Mouse (Mus musculus): ENCODE data around the gene Adamts4. TPM values are rescaled to one million over a fixed set of nuclear protein-coding genes. Genes with fewer than 3 reads are reported as not detected.
A peak's percentile ranks its signal among the peaks of the same experiment; 100 is the strongest.

Adamts4 gene
- polyA plus RNA-seq, 1 experiment = not detected

- 89% methylated on average over 18 of the region's 18 CpGs for WGBS
- H3K4me1 ChIP-seq (ENCODE audit: control insufficient read depth, insufficient read depth, low read length) = peaks cover 16% of the 10 kb centered on the region
- H3K27ac ChIP-seq (ENCODE audit: insufficient read depth, low read depth, low read length) = no peak overlapping the region
- TF ChIP-seq CTCF (IDR thresholded peaks at IDR 0.05; ENCODE audit: insufficient read depth, low read depth, low read length) (no peak), POLR2A (IDR thresholded peaks at IDR 0.05; ENCODE audit: insufficient read depth, low read depth, low read length) (no peak)
- H3K4me3 ChIP-seq (ENCODE audit: insufficient read depth, low read depth, low read length) = no peak overlapping the region
Observed at GRCm38 (mm10) chr1:171216241-171216955, 33.8 kb upstream of the Adamts4 start.

DNA sequence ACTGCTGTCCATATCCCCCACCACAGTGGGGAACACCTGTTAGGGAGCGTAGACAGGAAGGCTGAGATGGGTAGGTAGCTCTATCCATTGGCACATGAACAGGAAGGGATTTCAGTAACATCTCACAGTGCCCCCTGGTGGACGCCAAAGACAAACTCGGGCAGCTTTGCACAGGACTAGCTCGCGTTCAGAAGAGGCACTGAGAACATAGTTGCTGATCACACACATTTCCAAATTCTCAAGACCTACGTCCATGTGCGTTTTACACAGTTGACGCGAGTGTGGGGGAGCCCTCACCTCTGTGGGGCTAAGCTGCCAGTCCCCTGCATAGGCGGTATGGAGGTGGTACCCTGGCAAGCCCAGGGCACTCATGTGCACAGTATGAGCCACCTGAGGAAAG is 29.4 kb upstream of the Adamts4 start:
- Histone ChIP-seq H3K4me3 (ENCODE audit: insufficient read depth, low read depth, low read length) (peak overlapping the region; percentile 59), H3K4me1 (ENCODE audit: control insufficient read depth, insufficient read depth, low read length) (peaks cover 14% of the 10 kb centered on the region), H3K27ac (ENCODE audit: insufficient read depth, low read depth, low read length) (no peak overlapping the region)
- TF ChIP-seq CTCF (IDR thresholded peaks at IDR 0.05; ENCODE audit: insufficient read depth, low read depth, low read length) = peak; percentile 38; the same call in 1 of the 2 replicates
- TF ChIP-seq POLR2A (IDR thresholded peaks at IDR 0.05; ENCODE audit: insufficient read depth, low read depth, low read length) = no peak
- 3% methylated on average over 10 of the region's 10 CpGs for WGBS

GRCm38 (mm10) chr1:171221281-171222193 is 28.7 kb upstream of the Adamts4 start:
- 3% methylated on average over 22 of the region's 22 CpGs for WGBS
- TF ChIP-seq POLR2A (IDR thresholded peaks at IDR 0.05; ENCODE audit: insufficient read depth, low read depth, low read length) (no peak), CTCF (IDR thresholded peaks at IDR 0.05; ENCODE audit: insufficient read depth, low read depth, low read length) (0 out of 2 replicates have a peak, but pooled peaks have one; percentile 4)
- peaks cover 14% of the 10 kb centered on the region for H3K4me1 ChIP-seq (ENCODE audit: control insufficient read depth, insufficient read depth, low read length)
- H3K4me3 ChIP-seq (ENCODE audit: insufficient read depth, low read depth, low read length) = peak overlapping the region; percentile 59
- H3K27ac ChIP-seq (ENCODE audit: insufficient read depth, low read depth, low read length) = 0 out of 2 replicates have a peak overlapping the region, but pooled peaks have one; percentile 1

DNA sequence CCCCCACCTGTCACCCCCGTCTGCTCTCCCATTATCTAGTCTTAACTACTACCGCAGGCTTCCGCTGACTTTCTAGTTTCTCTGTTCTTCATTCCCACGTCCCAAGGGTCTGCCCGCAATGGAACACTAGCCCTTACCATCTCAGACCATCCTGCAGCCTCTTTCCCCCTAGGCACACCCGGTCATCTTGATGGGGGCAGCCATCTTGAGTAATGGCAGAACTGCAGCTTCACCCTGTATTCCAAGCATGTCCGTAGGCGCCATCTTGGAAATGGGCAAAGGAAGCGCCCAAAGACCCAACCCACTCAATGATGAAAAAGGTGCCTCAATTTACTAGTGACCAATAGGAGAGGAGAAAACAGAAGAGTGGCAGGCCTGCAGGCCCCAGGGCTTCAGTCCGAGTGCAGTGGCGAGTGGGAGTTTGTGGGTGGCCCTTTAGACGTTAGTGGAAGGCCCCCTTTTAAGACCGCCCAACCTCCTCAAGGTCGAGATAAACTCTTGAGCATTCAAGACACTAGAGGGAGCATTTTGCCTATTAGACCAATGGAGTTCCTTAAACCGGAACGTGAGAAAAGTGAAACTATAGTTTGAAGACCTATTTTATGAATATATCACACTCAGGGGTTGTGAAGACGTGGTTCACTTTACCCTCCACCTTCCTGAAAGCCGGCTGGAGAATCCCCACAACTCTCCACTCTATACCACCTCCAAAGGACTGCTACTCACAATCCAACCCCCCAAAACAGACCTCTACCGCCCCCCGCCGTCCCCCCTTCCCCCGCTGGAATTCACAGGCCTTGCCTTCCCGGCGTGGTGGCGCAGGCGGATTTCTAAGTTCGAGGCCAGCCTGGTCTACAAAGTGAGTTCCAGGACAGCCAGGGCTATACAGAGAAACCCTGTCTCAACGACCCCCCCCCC is 27.7 kb upstream of the Adamts4 start, which contains the start of gene Tomm40l:
Tomm40l (minus strand) TSS at position 277 of the 918 bp plus-strand sequence.
- H3K4me1 ChIP-seq (ENCODE audit: control insufficient read depth, insufficient read depth, low read length) = peaks cover 14% of the 10 kb centered on the region
- peak within 1 kb of the TSS; percentile 68; the same call in 1 of the 2 replicates for H3K27ac ChIP-seq (ENCODE audit: insufficient read depth, low read depth, low read length)
- TF ChIP-seq CTCF (IDR thresholded peaks at IDR 0.05; ENCODE audit: insufficient read depth, low read depth, low read length) (no peak; the same call in 1 of the 2 replicates), POLR2A (IDR thresholded peaks at IDR 0.05; ENCODE audit: insufficient read depth, low read depth, low read length) (no peak)
- peak within 1 kb of the TSS; percentile 59 for H3K4me3 ChIP-seq (ENCODE audit: insufficient read depth, low read depth, low read length)
- WGBS = under 1% methylated on average over 28 of the region's 28 CpGs

- Histone ChIP-seq H3K4me3 (ENCODE audit: insufficient read depth, low read depth, low read length) (peak overlapping the region; percentile 19; the same call in 1 of the 2 replicates), H3K27ac (ENCODE audit: insufficient read depth, low read depth, low read length) (no peak overlapping the region), H3K4me1 (ENCODE audit: control insufficient read depth, insufficient read depth, low read length) (peaks cover 14% of the 10 kb centered on the region)
- no peak for TF ChIP-seq POLR2A (IDR thresholded peaks at IDR 0.05; ENCODE audit: insufficient read depth, low read depth, low read length)
- no peak for TF ChIP-seq CTCF (IDR thresholded peaks at IDR 0.05; ENCODE audit: insufficient read depth, low read depth, low read length)
- WGBS = 82% methylated on average over 6 of the region's 6 CpGs
Observed at GRCm38 (mm10) chr1:171223168-171223567, 27.1 kb upstream of the Adamts4 start.

DNA sequence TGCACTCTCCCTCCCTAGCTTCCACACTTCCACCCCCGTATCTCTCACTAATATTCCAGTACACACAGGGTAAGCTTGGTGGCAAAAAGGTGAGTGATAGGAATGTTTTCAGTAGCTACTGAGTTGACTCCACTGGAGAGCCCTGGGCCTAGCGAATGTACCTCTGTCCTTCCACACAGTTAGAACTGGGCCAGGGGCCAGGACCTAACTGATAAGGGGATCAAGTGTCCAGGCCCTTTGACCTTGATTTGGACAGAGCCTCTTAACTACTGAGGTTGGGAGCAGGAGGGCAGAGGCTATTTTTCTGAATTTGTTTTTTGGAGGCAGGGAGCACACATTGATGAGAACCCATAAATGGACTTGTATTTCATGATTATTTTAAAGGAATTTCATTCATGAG is 26.4 kb upstream of the Adamts4 start:
- Histone ChIP-seq H3K4me1 (ENCODE audit: control insufficient read depth, insufficient read depth, low read length) (peaks cover 14% of the 10 kb centered on the region), H3K27ac (ENCODE audit: insufficient read depth, low read depth, low read length) (no peak overlapping the region), H3K4me3 (ENCODE audit: insufficient read depth, low read depth, low read length) (no peak overlapping the region)
- WGBS = 94% methylated on average over 2 of the region's 2 CpGs
- no peak for TF ChIP-seq CTCF (IDR thresholded peaks at IDR 0.05; ENCODE audit: insufficient read depth, low read depth, low read length)
- no peak for TF ChIP-seq POLR2A (IDR thresholded peaks at IDR 0.05; ENCODE audit: insufficient read depth, low read depth, low read length)

DNA sequence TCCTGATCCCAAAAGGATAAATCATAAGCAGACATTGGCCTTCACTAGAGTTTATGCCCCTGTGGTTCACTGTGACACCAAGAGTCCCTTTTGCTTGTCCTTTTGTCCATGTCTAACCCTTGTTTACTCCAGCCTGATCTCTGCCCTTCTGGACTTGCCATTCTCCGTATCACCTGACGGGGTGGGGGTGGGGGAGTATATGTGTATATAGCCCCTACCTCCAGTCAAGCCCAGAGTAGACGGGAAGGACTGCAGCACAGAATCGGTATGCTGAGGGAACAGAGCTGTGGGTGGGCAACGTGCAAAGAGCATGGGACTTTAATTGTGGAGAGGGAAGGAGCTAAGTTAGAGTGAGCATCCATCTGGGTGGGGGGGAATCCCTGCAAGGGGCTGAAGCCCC is 25.4 kb upstream of the Adamts4 start, which contains the start of gene Apoa2:
Apoa2 (plus strand) TSS at position 198 of the 400 bp plus-strand sequence.
- TF ChIP-seq POLR2A (IDR thresholded peaks at IDR 0.05; ENCODE audit: insufficient read depth, low read depth, low read length) (no peak), CTCF (IDR thresholded peaks at IDR 0.05; ENCODE audit: insufficient read depth, low read depth, low read length) (no peak)
- Histone ChIP-seq H3K4me3 (ENCODE audit: insufficient read depth, low read depth, low read length) (no peak within 1 kb of the TSS), H3K27ac (ENCODE audit: insufficient read depth, low read depth, low read length) (no peak within 1 kb of the TSS), H3K4me1 (ENCODE audit: control insufficient read depth, insufficient read depth, low read length) (peaks cover 14% of the 10 kb centered on the region)
- 84% methylated on average over 5 of the region's 5 CpGs for WGBS

DNA sequence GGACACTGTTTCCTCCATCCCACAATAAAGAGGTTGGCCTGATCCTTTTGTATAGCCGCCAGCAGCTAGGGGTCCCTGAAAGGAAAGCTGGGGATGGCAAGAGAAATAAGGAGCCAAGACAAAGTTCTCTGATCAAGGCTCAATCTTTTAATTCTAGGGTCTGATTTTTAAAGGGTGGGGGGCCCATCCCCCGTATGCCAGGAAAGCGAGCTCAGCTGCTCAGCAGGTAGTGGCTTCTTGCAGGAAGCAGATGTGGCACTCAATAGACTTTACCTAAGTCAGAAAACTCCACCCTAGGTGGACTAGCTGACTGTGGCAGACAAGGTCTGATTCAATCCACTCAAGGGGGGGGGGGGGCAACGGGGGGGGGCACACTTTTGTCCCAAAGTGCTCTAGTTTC is 23.4 kb upstream of the Adamts4 start:
- peaks cover under 1% of the 10 kb centered on the region; the same call in 1 of the 2 replicates for H3K4me1 ChIP-seq (ENCODE audit: control insufficient read depth, insufficient read depth, low read length)
- TF ChIP-seq CTCF (IDR thresholded peaks at IDR 0.05; ENCODE audit: insufficient read depth, low read depth, low read length) = no peak

More for the DNA sequence above, 23.4 kb upstream of the Adamts4 start:
- no peak overlapping the region for H3K4me3 ChIP-seq (ENCODE audit: insufficient read depth, low read depth, low read length)
- H3K27ac ChIP-seq (ENCODE audit: insufficient read depth, low read depth, low read length) = no peak overlapping the region
- 58% methylated on average over 4 of the region's 4 CpGs for WGBS
